Mouse (Mus musculus): Measurements from ENCODE around the gene Akap2. TPM values are rescaled to one million over a fixed set of nuclear protein-coding genes. Genes with fewer than 3 reads are reported as not detected.

Akap2 gene
- polyA plus RNA-seq, 1 experiment from 2014 or later, result 22.2 TPM

DNA sequence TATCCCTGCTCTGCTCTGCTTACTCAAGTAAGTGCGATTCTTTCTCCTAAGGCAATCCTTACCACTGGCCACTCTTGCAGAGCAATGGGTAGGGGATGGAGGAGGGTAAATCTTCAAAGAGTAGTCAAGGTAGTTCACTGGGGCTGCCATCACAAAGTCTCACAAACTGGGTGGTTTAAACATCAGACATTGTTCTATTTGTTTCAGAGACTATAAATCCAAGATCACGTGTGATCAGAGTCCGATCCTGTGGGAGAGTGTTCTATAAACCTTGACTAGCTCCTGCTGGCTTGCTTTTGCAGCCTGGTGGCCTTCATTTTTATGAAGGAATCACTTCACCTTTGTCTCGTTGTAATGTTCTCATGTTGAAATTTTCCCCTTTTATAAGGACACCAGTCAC lies 199.3 kb downstream of the Akap2 start:
- H3K4me3 ChIP-seq, result no peak overlapping the region
- WGBS, result 80% methylated on average over 4 of the region's 4 CpGs
- peaks cover 29% of the 10 kb centered on the region for H3K27me3 ChIP-seq (ENCODE audit: low read depth, poor library complexity, severe bottlenecking)
- H3K9me3 ChIP-seq (replicated peaks), result no peaks in the 10 kb centered on the region
- no peak overlapping the region for H3K27ac ChIP-seq (replicated peaks)
- H3K4me1 ChIP-seq, result peaks cover 32% of the 10 kb centered on the region
- DNase-seq (ENCODE audit: low spot score), result no peak
- H3K36me3 ChIP-seq, result no peaks in the 10 kb centered on the region

DNA sequence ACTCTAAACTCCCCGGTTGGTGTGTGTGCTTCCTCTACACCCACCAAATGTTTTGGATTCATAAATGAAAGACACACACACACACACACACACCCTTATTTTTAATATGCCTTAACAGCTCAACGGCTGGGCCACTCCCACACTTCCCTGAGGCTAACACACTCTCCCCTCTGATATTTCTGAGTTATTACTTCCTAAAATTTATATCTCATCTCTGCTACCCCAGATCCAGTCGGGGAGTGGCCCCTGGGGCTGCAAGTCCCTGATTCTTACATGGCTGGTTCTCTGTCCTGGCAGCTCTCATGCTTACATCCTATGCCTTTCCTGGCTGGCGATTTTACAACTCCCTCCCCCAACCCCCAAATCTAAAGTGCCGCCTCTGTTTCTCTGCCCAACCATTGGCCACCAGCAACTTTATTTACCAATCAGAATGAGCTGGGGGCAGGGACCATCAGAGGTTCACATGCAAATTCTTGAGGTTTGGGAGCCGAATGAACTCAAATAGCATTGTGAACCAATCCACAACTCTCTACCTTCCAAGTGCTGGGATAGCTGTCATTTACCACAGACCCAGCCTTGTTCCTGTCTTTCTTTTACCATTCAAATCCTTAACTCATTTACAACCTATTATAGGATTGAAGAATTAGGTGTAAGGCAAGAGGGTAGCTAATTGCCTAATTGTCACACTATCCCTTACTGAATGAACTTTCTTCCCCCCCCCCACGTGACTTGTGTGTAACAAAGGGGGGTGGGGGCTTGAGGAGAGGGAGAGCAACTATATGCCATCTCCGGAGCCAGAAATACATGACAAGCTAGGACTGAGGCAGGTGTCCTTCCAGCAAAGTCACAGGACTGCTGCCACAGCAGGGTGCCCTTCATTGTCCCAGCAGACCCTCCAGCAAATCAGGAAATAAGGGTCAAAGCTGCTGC lies 202.3 kb downstream of the Akap2 start:
- H3K9me3 ChIP-seq (replicated peaks), result no peaks in the 10 kb centered on the region
- WGBS, result 18% methylated on average over 8 of the region's 8 CpGs
- peak; percentile 36 for DNase-seq (ENCODE audit: low spot score)
- no peaks in the 10 kb centered on the region for H3K36me3 ChIP-seq
- no peak overlapping the region for H3K4me3 ChIP-seq
- peaks cover 45% of the 10 kb centered on the region for H3K4me1 ChIP-seq
- peaks cover 28% of the 10 kb centered on the region for H3K27me3 ChIP-seq (ENCODE audit: low read depth, poor library complexity, severe bottlenecking)
- no peak overlapping the region for H3K27ac ChIP-seq (replicated peaks)

DNA sequence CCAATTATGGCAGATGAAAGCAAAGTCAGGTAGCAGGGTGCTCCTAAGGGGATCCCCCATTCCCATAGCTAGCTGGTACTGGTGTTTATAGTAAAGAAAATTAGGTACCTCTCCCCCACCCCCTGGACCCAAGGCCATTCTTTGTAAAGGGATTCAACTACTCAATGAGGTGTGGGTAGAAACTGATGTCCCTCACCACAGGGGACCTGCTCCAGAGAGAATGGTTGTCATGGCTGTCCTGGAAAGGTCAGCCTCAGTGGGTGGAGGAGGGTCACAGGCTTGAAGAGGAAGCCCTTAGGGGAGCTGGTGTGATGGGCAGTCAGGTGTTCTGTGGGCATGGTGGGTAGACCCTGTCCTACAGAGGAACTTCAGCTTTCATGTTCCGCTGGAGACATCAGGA lies 203.1 kb downstream of the Akap2 start:
- 75% methylated on average over 1 of the region's 1 CpGs for WGBS
- H3K27ac ChIP-seq (replicated peaks), result 0 out of 2 replicates have a peak overlapping the region, but pooled peaks have one; percentile 13

DNA sequence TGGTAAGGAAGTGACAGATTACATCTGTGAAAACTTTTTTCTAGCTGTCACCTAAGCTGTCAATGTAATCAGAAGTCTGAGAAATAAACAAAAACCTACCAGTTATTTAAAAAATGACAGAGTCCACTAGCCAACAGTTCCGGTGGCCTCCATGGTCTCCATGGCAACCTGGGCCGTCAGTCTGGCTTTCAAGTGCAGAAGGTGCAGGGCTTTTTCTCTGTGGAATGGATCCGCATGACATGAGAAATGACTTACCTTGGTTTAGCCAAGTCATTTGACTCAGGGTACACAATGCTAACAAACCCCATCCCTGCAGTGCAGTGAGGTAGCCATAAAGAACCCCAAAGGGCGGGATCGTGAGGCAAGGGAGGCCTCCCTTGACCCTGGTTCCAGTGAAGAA lies 204.7 kb downstream of the Akap2 start:
- Histone ChIP-seq H3K4me1 (peaks cover 32% of the 10 kb centered on the region), H3K36me3 (no peaks in the 10 kb centered on the region), H3K9me3 (replicated peaks) (no peaks in the 10 kb centered on the region), H3K27me3 (ENCODE audit: low read depth, poor library complexity, severe bottlenecking) (peaks cover 5% of the 10 kb centered on the region; the same call in 1 of the 2 replicates), H3K27ac (replicated peaks) (no peak overlapping the region), H3K4me3 (no peak overlapping the region)
- WGBS, result 49% methylated on average over 5 of the region's 5 CpGs
- no peak for DNase-seq (ENCODE audit: low spot score)

More for the DNA sequence above, 203.1 kb downstream of the Akap2 start:
- peaks cover 41% of the 10 kb centered on the region for H3K4me1 ChIP-seq
- DNase-seq (ENCODE audit: low spot score), result no peak
- H3K27me3 ChIP-seq (ENCODE audit: low read depth, poor library complexity, severe bottlenecking), result peaks cover 20% of the 10 kb centered on the region
- H3K36me3 ChIP-seq, result no peaks in the 10 kb centered on the region
- H3K9me3 ChIP-seq (replicated peaks), result no peaks in the 10 kb centered on the region
- H3K4me3 ChIP-seq, result no peak overlapping the region

GRCm38 (mm10) chr4:57924556-57925071 lies 207.2 kb downstream of the Akap2 start:
- Histone ChIP-seq H3K9me3 (replicated peaks) (no peaks in the 10 kb centered on the region), H3K4me3 (no peak overlapping the region), H3K27ac (replicated peaks) (no peak overlapping the region), H3K4me1 (peaks cover 28% of the 10 kb centered on the region), H3K36me3 (no peaks in the 10 kb centered on the region), H3K27me3 (ENCODE audit: low read depth, poor library complexity, severe bottlenecking) (no peaks in the 10 kb centered on the region)
- DNase-seq (ENCODE audit: low spot score), result no peak
- WGBS, result 77% methylated on average over 6 of the region's 6 CpGs

GRCm38 (mm10) chr4:57927464-57928205 lies 210.2 kb downstream of the Akap2 start:
- DNase-seq (ENCODE audit: low spot score), result no peak
- Histone ChIP-seq H3K27me3 (ENCODE audit: low read depth, poor library complexity, severe bottlenecking) (no peaks in the 10 kb centered on the region), H3K4me1 (peaks cover 4% of the 10 kb centered on the region), H3K27ac (replicated peaks) (no peak overlapping the region), H3K9me3 (replicated peaks) (peaks cover 7% of the 10 kb centered on the region; the same call in 1 of the 2 replicates), H3K4me3 (no peak overlapping the region), H3K36me3 (no peaks in the 10 kb centered on the region)
- 23% methylated on average over 3 of the region's 3 CpGs for WGBS

DNA sequence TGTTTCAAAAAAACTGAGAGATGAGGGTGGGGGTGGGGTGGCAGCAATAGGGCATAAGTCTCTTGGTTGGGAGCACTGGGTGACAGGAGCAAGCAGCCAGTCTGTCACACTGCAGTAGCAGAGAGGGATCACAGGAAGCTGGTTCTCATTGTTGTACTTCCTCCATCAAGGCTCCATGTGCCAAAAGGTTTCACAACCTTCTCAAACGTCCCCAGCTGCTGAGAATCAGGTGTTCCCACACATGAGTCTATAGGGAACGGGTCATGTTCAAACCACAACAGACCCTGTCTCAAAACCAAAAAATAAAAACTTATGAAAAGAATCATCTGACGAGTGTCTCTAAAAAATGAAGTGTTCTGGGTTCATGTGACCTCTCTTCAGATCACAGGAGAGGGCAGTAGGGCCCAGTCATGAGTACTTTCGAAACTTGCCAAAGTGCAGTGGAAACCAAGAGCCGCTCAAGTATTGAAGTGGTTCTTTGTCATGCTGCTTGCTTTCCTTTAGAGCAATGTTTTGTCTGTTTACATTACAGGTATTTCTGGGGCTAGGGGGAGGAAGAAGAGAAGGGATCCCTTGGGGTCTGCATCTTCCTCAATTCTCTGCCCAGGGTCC lies 213.2 kb downstream of the Akap2 start:
- Histone ChIP-seq H3K4me3 (no peak overlapping the region), H3K36me3 (no peaks in the 10 kb centered on the region), H3K4me1 (no peaks in the 10 kb centered on the region), H3K9me3 (replicated peaks) (peaks cover 9% of the 10 kb centered on the region; the same call in 1 of the 2 replicates), H3K27ac (replicated peaks) (no peak overlapping the region), H3K27me3 (ENCODE audit: low read depth, poor library complexity, severe bottlenecking) (no peaks in the 10 kb centered on the region)
- WGBS, result 81% methylated on average over 5 of the region's 5 CpGs
- DNase-seq (ENCODE audit: low spot score), result no peak

DNA sequence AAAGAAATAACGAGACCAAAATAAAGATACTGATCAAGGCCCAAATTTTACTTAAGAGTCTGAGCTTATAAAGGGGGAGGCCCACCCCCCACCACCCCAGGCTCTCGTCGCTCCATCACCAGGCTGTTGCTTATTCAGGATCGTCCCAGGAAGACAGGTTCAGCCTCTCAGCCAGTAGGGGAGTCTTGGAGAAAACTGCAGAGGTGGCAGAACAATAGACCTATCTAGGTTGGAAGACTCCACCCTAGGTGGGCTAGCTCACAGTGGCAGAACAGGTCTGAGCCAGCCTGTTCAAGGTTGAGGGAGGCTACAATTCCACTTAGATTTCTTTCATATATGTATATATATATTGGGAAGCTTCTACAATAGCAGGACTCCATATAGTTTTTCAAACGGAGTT lies 216.7 kb downstream of the Akap2 start:
- WGBS, result 82% methylated on average over 5 of the region's 5 CpGs
- H3K27ac ChIP-seq (replicated peaks), result no peak overlapping the region
- no peak overlapping the region for H3K4me3 ChIP-seq
- H3K27me3 ChIP-seq (ENCODE audit: low read depth, poor library complexity, severe bottlenecking), result no peaks in the 10 kb centered on the region
- no peaks in the 10 kb centered on the region for H3K36me3 ChIP-seq
- no peaks in the 10 kb centered on the region for H3K4me1 ChIP-seq
- DNase-seq (ENCODE audit: low spot score), result no peak
- H3K9me3 ChIP-seq (replicated peaks), result peaks cover 9% of the 10 kb centered on the region; the same call in 1 of the 2 replicates

- no peak overlapping the region for H3K4me3 ChIP-seq
- H3K27me3 ChIP-seq (ENCODE audit: low read depth, poor library complexity, severe bottlenecking), result no peaks in the 10 kb centered on the region
- 87% methylated on average over 6 of the region's 6 CpGs for WGBS
- peaks cover 6% of the 10 kb centered on the region for H3K36me3 ChIP-seq
- no peak overlapping the region for H3K27ac ChIP-seq (replicated peaks)
- peaks cover 6% of the 10 kb centered on the region; the same call in 1 of the 2 replicates for H3K9me3 ChIP-seq (replicated peaks)
- DNase-seq (ENCODE audit: low spot score), result no peak
- no peaks in the 10 kb centered on the region for H3K4me1 ChIP-seq
Measured at GRCm38 (mm10) chr4:57937292-57937691, 219.8 kb downstream of the Akap2 start.

DNA sequence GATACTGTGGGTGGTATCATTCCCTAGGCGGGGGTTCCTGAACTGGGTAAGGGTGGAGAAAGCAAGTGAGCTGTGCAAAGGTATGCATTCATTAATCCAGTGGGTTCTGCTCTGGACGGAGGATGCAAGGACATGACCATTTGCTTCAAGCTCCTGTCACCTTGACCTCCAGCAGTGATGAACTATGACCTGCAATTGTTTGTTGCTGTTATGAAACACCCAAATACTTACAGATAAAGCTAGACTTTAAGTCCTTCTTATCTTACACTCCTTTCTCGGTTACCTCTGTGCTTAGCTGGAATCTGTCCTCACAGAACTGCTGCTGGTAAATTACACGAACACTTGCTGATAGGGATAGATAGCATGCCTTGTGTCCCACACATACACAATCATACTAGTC lies 223.2 kb downstream of the Akap2 start:
- no peak for DNase-seq (ENCODE audit: low spot score)
- Histone ChIP-seq H3K9me3 (replicated peaks) (no peaks in the 10 kb centered on the region), H3K4me3 (no peak overlapping the region), H3K27ac (replicated peaks) (no peak overlapping the region), H3K27me3 (ENCODE audit: low read depth, poor library complexity, severe bottlenecking) (no peaks in the 10 kb centered on the region), H3K36me3 (peaks cover 39% of the 10 kb centered on the region), H3K4me1 (no peaks in the 10 kb centered on the region)
- 87% methylated on average over 4 of the region's 4 CpGs for WGBS

DNA sequence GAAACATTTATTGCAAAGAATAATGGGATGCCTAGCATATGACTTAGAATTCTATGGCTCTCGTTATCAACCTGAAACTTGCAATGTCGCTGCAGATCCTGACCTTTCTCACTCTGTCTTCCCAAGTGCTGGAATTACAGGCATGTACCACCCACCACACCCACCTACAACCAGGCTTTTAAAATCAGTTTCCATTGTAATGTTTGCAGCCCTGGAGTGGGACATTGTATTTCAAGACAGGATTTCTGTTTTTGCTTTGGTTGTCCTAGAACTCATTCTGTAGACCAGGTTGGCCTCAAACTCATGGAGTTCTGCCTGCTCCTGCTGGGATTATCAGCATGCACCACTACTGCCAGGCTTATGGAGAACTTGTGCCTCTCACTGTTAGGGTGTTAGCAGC lies 225.4 kb downstream of the Akap2 start:
- no peaks in the 10 kb centered on the region for H3K27me3 ChIP-seq (ENCODE audit: low read depth, poor library complexity, severe bottlenecking)
- no peaks in the 10 kb centered on the region for H3K4me1 ChIP-seq
- DNase-seq (ENCODE audit: low spot score), result no peak
- WGBS, result 94% methylated on average over 2 of the region's 2 CpGs
- no peak overlapping the region for H3K27ac ChIP-seq (replicated peaks)
- peaks cover 62% of the 10 kb centered on the region for H3K36me3 ChIP-seq
- no peak overlapping the region for H3K4me3 ChIP-seq
- no peaks in the 10 kb centered on the region for H3K9me3 ChIP-seq (replicated peaks)

Data from midbrain, embryonic 10.5 days (tissue).